Mouse (Mus musculus) heart, postnatal 0 days (tissue): Measurements from ENCODE around the gene Olfr1254.

Experiments used
- CTCF ChIP-seq: IDR thresholded peaks from 2 replicates; pipeline ENCODE4 v1.5.1; 2016; ENCODE audit warnings: antibody characterized with exemption, control low read depth, low read depth
- EP300 ChIP-seq: IDR thresholded peaks from 2 replicates; pipeline ENCODE4 v1.6.1; 2016; ENCODE audit warnings: antibody characterized with exemption, low read depth

DNA sequence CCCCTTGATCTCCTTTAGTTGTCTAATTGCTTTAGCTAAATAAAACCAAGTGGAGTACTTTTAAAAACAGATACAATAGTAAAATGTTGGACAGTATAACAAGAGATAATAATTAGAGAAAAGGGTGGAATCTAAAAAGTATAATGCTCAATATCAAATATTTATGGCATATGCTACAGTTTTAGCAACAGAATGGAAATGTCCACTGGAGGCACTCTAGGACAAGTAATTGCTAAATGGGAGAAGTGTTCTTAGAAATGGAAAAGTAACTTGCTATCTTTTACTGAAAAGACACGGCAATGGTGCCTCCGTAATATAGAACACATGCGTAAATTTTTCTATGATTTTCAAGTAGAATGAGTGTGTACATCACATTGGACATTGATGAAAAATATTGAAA, 6.2 kb upstream of the Olfr1254 start:
- no peak for TF ChIP-seq CTCF
- TF ChIP-seq EP300, result no peak
